Mouse (Mus musculus) liver, postnatal 0 days (tissue): Measurements from ENCODE around the gene Tstd1. TPM values are rescaled to one million over a fixed set of nuclear protein-coding genes. Genes with fewer than 3 reads are reported as not detected.
A peak's percentile ranks its signal among the peaks of the same experiment; 100 is the strongest.

Source experiments
- ATAC-seq: fragments of 200-750 bp; cut with Nextera tagmentation; 2 replicates; pipeline ENCODE4 v1.8.0; 2017; ENCODE audit warnings: mild to moderate bottlenecking, moderate library complexity
- DNase-seq: peaks from one replicate; pipeline ENCODE4 v3.0.0-alpha.2; 2016
- H3K27ac ChIP-seq: fragments of 300-500 bp; sonication (generic); 2 replicates; pipeline ENCODE4 v1.5.1; 2014; ENCODE audit warnings: antibody characterized with exemption, moderate library complexity, mild to moderate bottlenecking, low read depth
- H3K27me3 ChIP-seq: fragments of 300-500 bp; sonication (generic); 2 replicates; pipeline ENCODE4 v1.6.1; 2014; ENCODE audit warnings: low read length, control low read depth, mixed read lengths; ENCODE audit not compliant: insufficient read depth
- H3K36me3 ChIP-seq: fragments of 300-500 bp; sonication (generic); replicated peaks from 2 replicates; pipeline ENCODE4 v1.6.1; 2014; ENCODE audit warnings: mild to moderate bottlenecking, control low read depth, low read length, moderate library complexity, mixed read lengths; ENCODE audit not compliant: insufficient read depth
- H3K4me1 ChIP-seq: fragments of 300-500 bp; sonication (generic); 2 replicates; pipeline ENCODE4 v1.6.1; 2014; ENCODE audit warnings: antibody characterized with exemption, mild to moderate bottlenecking, control low read depth; ENCODE audit not compliant: insufficient read depth
- H3K4me2 ChIP-seq: fragments of 300-500 bp; sonication (generic); 2 replicates; pipeline ENCODE4 v1.6.1; 2014; ENCODE audit warnings: low read depth, mild to moderate bottlenecking, low read length, moderate library complexity, mixed read lengths
- H3K4me3 ChIP-seq: fragments of 300-500 bp; sonication (generic); 2 replicates; pipeline ENCODE4 v1.5.1; 2014; ENCODE audit warnings: low read depth, low read length
- H3K9ac ChIP-seq: fragments of 300-500 bp; sonication (generic); replicated peaks from 2 replicates; pipeline ENCODE4 v1.6.1; 2014; ENCODE audit warnings: mild to moderate bottlenecking, moderate library complexity
- H3K9me3 ChIP-seq: fragments of 300-500 bp; sonication (generic); 2 replicates; pipeline ENCODE4 v1.6.1; 2016; ENCODE audit warnings: mild to moderate bottlenecking, control low read depth, low read length, mixed read lengths
- CTCF ChIP-seq: sonication (generic); IDR thresholded peaks from 2 replicates; pipeline ENCODE4 v1.5.1; 2016; ENCODE audit warnings: antibody characterized with exemption, low read depth
- EP300 ChIP-seq: IDR thresholded peaks from 2 replicates; pipeline ENCODE4 v1.6.1; 2016; ENCODE audit warnings: antibody characterized with exemption, low read depth, mild to moderate bottlenecking
- WGBS: fragments of 180-500 bp; shearing (Covaris S2); extraction: QIAGEN DNeasy Blood & Tissue Kit; methylation state at CpG from one replicate; pipeline ENCODE4 v1.1.7; 2014; ENCODE audit not compliant: insufficient replicate concordance; 5-methylcytosine and 5-hydroxymethylcytosine counted together
- polyA plus RNA-seq: library from polyadenylated mRNA; unstranded; fragments of >200 nt; fragmentation: Nextera tagmentation; extraction: Ambion mirVana; gene quantifications from 2 replicates; pipeline ENCODE4 v1.2.1, GENCODE M21; 2015

Gene Tstd1
- polyA plus RNA-seq, 1 experiment from 2014 or later = 36.5 TPM

GRCm38 (mm10) chr1:171411492-171411941 lies 7.2 kb upstream of the Tstd1 start:
- WGBS = under 1% methylated on average over 30 of the region's 39 CpGs
- peak; percentile 75 for ATAC-seq
- no peaks in the 10 kb centered on the region for H3K9me3 ChIP-seq

GRCm38 (mm10) chr1:171412001-171412441 lies 6.7 kb upstream of the Tstd1 start:
- TF ChIP-seq CTCF = 0 out of 2 replicates have a peak, but pooled peaks have one; percentile 2
- no peak for TF ChIP-seq EP300
- Histone ChIP-seq H3K4me1 (peaks cover 18% of the 10 kb centered on the region), H3K4me3 (peak overlapping the region; percentile 100), H3K36me3 (peaks cover 15% of the 10 kb centered on the region), H3K27me3 (no peaks in the 10 kb centered on the region), H3K27ac (peak overlapping the region; percentile 95), H3K4me2 (peak overlapping the region; percentile 73), H3K9ac (peak overlapping the region; percentile 98), H3K9me3 (no peaks in the 10 kb centered on the region)
- 0% methylated on average over 20 of the region's 20 CpGs for WGBS
- DNase-seq (peak; percentile 55), ATAC-seq (0 out of 2 replicates have a peak, but pooled peaks have one; percentile 11)

More at GRCm38 (mm10) chr1:171411492-171411941, 7.2 kb upstream of the Tstd1 start:
- peaks cover 10% of the 10 kb centered on the region for H3K36me3 ChIP-seq
- TF ChIP-seq CTCF = no peak
- no peak for TF ChIP-seq EP300
- DNase-seq = no peak
- peaks cover 18% of the 10 kb centered on the region for H3K4me1 ChIP-seq
- H3K4me3 ChIP-seq = peak overlapping the region; percentile 100
- H3K4me2 ChIP-seq = peak overlapping the region; percentile 73
- H3K27me3 ChIP-seq = no peaks in the 10 kb centered on the region
- peak overlapping the region; percentile 98 for H3K9ac ChIP-seq
- peak overlapping the region; percentile 95 for H3K27ac ChIP-seq

GRCm38 (mm10) chr1:171412446-171412845 lies 6.2 kb upstream of the Tstd1 start:
- no peak for DNase-seq

GRCm38 (mm10) chr1:171413608-171414007 lies 5.1 kb upstream of the Tstd1 start:
- no peak overlapping the region for H3K4me3 ChIP-seq
- no peak overlapping the region for H3K27ac ChIP-seq
- no peak for DNase-seq
- H3K4me1 ChIP-seq = peaks cover 20% of the 10 kb centered on the region
- no peak for ATAC-seq
- H3K9me3 ChIP-seq = no peaks in the 10 kb centered on the region
- peaks cover 22% of the 10 kb centered on the region for H3K36me3 ChIP-seq
- H3K27me3 ChIP-seq = no peaks in the 10 kb centered on the region
- no peak for TF ChIP-seq EP300
- TF ChIP-seq CTCF = no peak
- 72% methylated on average over 8 of the region's 8 CpGs for WGBS
- no peak overlapping the region for H3K4me2 ChIP-seq
- no peak overlapping the region for H3K9ac ChIP-seq

More at GRCm38 (mm10) chr1:171412446-171412845, 6.2 kb upstream of the Tstd1 start:
- ATAC-seq = no peak
- Histone ChIP-seq H3K27ac (peak overlapping the region; percentile 95), H3K4me1 (peaks cover 18% of the 10 kb centered on the region), H3K4me2 (peak overlapping the region; percentile 73), H3K9me3 (no peaks in the 10 kb centered on the region), H3K36me3 (peaks cover 19% of the 10 kb centered on the region), H3K27me3 (no peaks in the 10 kb centered on the region), H3K4me3 (peak overlapping the region; percentile 100), H3K9ac (peak overlapping the region; percentile 98)
- WGBS = 51% methylated on average over 3 of the region's 3 CpGs
- TF ChIP-seq EP300 (no peak), CTCF (no peak)

- H3K4me2 ChIP-seq = peak overlapping the region; percentile 26
- TF ChIP-seq CTCF (no peak), EP300 (no peak)
- peaks cover 36% of the 10 kb centered on the region for H3K36me3 ChIP-seq
- peak overlapping the region; percentile 66; the same call in 1 of the 2 replicates for H3K27ac ChIP-seq
- no peaks in the 10 kb centered on the region for H3K27me3 ChIP-seq
- 0 out of 2 replicates have a peak, but pooled peaks cover 2% of the 10 kb centered on the region for H3K4me1 ChIP-seq
- no peaks in the 10 kb centered on the region for H3K9me3 ChIP-seq
- no peak for ATAC-seq
- DNase-seq = no peak
- WGBS = 77% methylated on average over 12 of the region's 12 CpGs
- H3K9ac ChIP-seq = no peak overlapping the region
- H3K4me3 ChIP-seq = no peak overlapping the region
Measured at GRCm38 (mm10) chr1:171419291-171419882, 715 bp downstream of the Tstd1 start.

GRCm38 (mm10) chr1:171419905-171420304 lies 1.2 kb downstream of the Tstd1 start:
- no peak overlapping the region for H3K4me3 ChIP-seq
- H3K9me3 ChIP-seq = no peaks in the 10 kb centered on the region
- H3K27ac ChIP-seq = no peak overlapping the region
- H3K4me2 ChIP-seq = no peak overlapping the region; the same call in 1 of the 2 replicates
- H3K4me1 ChIP-seq = 0 out of 2 replicates have a peak, but pooled peaks cover 2% of the 10 kb centered on the region
- no peak for ATAC-seq
- 78% methylated on average over 5 of the region's 5 CpGs for WGBS
- H3K9ac ChIP-seq = no peak overlapping the region
- no peak for DNase-seq
- H3K27me3 ChIP-seq = no peaks in the 10 kb centered on the region
- TF ChIP-seq CTCF (no peak), EP300 (no peak)
- H3K36me3 ChIP-seq = peaks cover 36% of the 10 kb centered on the region
